Mouse (Mus musculus) Patski (cell line): ENCODE measurements around the gene Ablim1. TPM values are rescaled to one million over a fixed set of nuclear protein-coding genes. Genes with fewer than 3 reads are reported as not detected.

Experiments
- ATAC-seq: fragments of 100-300 bp; one replicate; pipeline ENCODE4 v1.8.0; 2021
- CTCF ChIA-PET: fragments of 350-600 bp; sonication (Branson Sonifier 250); formaldehyde crosslinking; loops from one replicate; lab custom pipeline; 2022; ENCODE audit warnings: inconsistent platforms; lab: Charles Lee
- POLR2A ChIA-PET: fragments of 350-600 bp; sonication (Branson Sonifier 250); formaldehyde crosslinking; loops from one replicate; lab custom pipeline; 2022; ENCODE audit warnings: antibody characterized with exemption, inconsistent platforms; lab: Charles Lee
- DNase-seq: peaks from one replicate; pipeline ENCODE4 v3.0.0-alpha.2; 2011; ENCODE audit warnings: low read depth, low spot score
- H3K27me3 ChIP-seq: fragments of 371-371 bp; one replicate; pipeline ENCODE4 v1.5.1; 2021
- CTCF ChIP-seq: fragments of 100-300 bp; IDR thresholded peaks from one replicate; pipeline ENCODE4 v1.5.1; 2021
- in situ Hi-C: fragments of 300-500 bp; cut with MboI; formaldehyde crosslinking; loops from 3 replicates; pipeline ENCODE4 v1.11.1; 2018; ENCODE audit warnings: low pct_unique_long_range_greater_than_20kb, mixed read lengths
- polyA plus RNA-seq: library from polyadenylated mRNA; unstranded; gene quantifications from one replicate; pipeline ENCODE4 v1.2.3, GENCODE M21; 2021

The Ablim1 gene
- polyA plus RNA-seq, 1 experiment from 2014 or later: 105 TPM

DNA sequence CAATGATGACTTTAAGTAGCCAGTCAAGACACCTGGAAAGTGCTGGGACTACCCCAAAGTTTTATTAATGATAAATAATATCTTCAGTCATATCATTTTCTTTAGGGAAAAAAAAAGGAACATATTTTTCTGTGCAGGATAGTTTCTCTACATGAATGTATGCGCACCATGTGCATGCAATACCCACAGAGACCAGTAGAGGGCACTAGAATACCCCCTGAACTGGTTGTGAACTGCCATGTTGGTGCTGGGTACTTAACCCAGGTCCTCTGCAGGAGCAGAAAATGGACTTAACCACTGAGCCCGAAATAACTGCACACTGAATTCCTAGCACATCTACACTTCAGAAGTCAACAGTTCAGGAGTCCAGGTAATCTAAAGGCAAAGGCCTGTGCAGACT lies 257.2 kb downstream of the Ablim1 start:
- peak; percentile 71 for TF ChIP-seq CTCF
- POLR2A ChIA-PET: no interaction called here
- CTCF ChIA-PET: interaction anchor here (1.9 kb wide), 1 partner anchor 271 kb away, joined by 4 read pairs; no protein-coding TSS in a partner anchor
- ATAC-seq: no peak
- in situ Hi-C loops: loop anchor here (25.0 kb wide), 1 partner anchor 580 kb away; no protein-coding TSS in a partner anchor
- no peaks in the 10 kb centered on the region for H3K27me3 ChIP-seq
- DNase-seq: no peak

DNA sequence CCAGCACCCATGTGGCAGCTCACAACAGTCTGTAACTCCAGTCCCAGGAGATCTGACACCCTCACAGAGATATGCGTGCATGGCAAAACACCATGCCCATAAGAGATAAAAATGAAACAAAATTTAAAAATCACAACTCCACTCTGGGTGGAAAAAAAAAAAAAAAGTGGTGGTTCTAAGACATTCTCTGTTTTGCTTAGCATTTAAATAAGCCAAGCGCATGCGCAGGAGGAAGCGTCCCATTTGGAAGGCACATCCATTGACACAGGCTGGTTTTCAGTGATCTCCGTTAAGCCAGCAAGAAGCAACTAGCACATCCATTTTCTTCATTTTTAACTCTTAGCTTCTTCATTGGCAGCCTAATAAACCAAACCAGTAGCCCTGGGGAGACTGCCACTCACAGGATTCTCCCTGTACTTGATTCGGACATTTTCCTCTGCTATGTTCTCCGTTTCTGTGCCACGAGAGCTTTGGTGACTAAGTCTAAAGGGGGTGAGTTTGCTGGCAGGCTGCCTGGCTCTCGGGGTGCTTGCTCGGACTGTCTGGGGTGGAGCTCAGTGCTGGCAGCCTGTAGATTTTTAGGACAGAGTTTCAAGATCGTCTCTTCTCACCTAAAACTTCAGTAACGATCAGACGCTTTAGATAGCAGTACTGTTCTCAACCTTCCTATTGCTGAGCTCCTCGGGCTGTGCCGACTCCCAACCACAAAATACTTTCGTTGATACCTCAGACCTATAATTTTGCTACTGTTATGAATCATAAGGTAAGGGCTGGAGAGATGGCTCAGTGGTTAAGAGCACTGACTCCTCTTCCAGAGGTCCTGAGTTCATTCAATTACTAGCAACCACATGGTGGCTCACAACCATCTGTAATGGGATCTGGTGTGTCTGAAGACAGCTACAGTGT lies 259.3 kb downstream of the Ablim1 start:
- ATAC-seq (peak; percentile 65), DNase-seq (peak; percentile 68)
- ChIA-PET CTCF (interaction anchor here (0.6 to 1.6 kb wide), 8 partner anchors 10 to 106 kb away, joined by 3 to 5 read pairs (median 3); no protein-coding TSS in a partner anchor), POLR2A (interaction anchor here (0.6 kb wide), 1 partner anchor 35 kb away, joined by 8 read pairs; no protein-coding TSS in a partner anchor)
- in situ Hi-C loops: loop anchor here (25.0 kb wide), 1 partner anchor 582 kb away; no protein-coding TSS in a partner anchor
- TF ChIP-seq CTCF: peak; percentile 21
- no peaks in the 10 kb centered on the region for H3K27me3 ChIP-seq

DNA sequence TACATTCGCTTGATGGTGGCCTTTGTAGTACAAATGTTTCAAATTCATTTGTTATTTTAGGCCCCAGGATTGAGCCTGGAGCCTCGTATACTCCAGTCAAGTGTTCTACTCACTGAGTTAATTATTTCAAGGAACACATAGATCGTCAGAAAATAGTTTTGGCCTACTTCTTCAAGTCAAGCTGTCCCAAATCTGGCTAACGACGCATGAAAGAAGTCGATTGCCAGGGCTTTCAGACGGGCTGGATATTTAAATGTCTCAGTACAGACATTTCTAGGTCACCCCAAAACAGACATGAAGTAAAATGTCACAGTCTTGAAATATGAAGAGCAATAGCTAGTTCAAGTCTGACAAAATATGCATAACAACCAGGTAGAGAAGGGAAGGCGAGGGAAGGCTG lies 261.8 kb downstream of the Ablim1 start:
- no peak for TF ChIP-seq CTCF
- no peaks in the 10 kb centered on the region for H3K27me3 ChIP-seq
- in situ Hi-C loops: loop anchor here (25.0 kb wide), 1 partner anchor 584 kb away; no protein-coding TSS in a partner anchor
- ATAC-seq (no peak), DNase-seq (no peak)
- ChIA-PET POLR2A (interaction anchor here (0.6 kb wide), 1 partner anchor 213 kb away, joined by 3 read pairs; no protein-coding TSS in a partner anchor), CTCF (interaction anchor here (1.0 to 1.5 kb wide), 2 partner anchors 13 to 20 kb away, joined by 3 to 4 read pairs; no protein-coding TSS in a partner anchor)

DNA sequence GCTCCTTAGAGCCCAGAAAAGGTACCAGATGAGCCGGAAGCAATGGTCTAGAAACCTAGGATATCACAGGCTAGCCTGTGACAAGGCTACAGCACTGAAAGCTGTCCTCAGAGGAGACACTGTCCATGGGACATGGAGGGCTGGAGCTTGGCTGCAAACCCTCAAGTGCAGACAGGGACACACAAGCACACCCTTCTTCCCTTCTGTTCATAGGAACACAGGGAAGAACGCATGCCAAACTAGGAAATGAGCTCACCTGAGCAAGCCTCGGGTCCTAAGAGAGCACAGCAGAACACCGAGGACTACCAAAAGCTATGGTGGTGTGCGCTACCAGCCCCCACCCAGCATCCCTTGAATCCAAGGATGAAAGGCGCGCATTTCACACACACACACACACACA lies 262.7 kb downstream of the Ablim1 start:
- POLR2A ChIA-PET: interaction anchor here (0.9 kb wide), 1 partner anchor 35 kb away, joined by 3 read pairs; no protein-coding TSS in a partner anchor
- no peaks in the 10 kb centered on the region for H3K27me3 ChIP-seq
- DNase-seq: no peak
- no peak for TF ChIP-seq CTCF
- in situ Hi-C loops: loop anchor here (25.0 kb wide), 1 partner anchor 585 kb away; no protein-coding TSS in a partner anchor
- no peak for ATAC-seq
- CTCF ChIA-PET: interaction anchor here (1.2 to 1.5 kb wide), 3 partner anchors 12 to 17 kb away, joined by 4 to 5 read pairs (median 4); no protein-coding TSS in a partner anchor

DNA sequence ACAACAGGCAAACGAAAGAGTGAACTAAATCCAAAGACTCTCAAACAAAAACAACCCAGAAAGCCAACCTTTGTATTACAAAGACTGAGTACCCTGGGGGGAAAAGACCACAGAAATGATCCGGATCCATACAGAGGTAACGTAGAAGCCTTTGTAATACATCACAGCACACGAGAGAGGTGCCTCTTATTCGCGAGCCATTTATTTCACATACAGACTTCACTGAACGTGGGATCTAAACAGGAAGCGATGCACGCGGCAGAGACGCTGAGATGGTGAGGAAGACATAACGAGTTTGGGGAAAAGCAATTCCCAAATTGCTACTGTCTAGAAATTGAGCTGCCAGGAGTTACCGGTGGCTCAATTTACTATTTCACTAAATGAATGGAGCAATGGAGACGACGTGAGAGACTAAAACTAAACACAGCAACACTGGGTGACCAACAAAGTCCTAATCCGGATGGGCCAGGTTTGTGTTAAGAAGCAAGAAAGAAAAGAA lies 265.1 kb downstream of the Ablim1 start:
- in situ Hi-C loops: loop anchor here (25.0 kb wide), 1 partner anchor 588 kb away; no protein-coding TSS in a partner anchor
- CTCF ChIA-PET: no interaction called here
- TF ChIP-seq CTCF: no peak
- DNase-seq (no peak), ATAC-seq (no peak)
- POLR2A ChIA-PET: interaction anchor here (0.6 to 1.5 kb wide), 2 partner anchors 65 to 205 kb away, joined by 3 read pairs; no protein-coding TSS in a partner anchor
- no peaks in the 10 kb centered on the region for H3K27me3 ChIP-seq

DNA sequence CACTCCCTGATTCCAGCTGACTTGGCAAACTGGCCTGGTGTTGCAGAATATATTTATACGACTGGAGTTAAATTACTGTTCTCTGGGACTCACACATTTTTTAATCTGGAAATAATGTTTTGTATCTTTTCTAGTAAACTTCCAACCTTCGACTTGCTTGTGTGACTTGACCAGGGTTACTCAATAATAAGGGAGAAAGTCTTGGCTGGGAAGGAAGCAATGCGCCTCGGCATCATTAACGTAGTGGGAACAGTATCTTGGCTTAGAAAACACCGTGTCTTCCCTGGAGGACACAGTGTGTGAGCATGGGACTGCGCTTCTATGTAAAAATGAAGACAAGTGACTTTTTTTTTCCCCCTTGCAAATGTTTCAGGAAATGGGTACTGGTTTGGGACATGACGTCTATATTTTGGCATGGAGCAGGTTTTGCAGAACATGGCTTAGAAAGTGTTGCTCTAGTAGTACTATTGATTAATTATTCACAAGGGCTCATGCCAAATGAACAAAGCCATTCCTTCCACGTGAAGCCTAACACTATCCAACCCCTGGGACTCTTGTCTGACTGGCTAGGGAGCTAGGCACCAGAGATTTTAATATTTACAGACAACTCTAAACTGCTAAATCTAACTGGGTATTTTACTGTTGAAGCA lies 266.9 kb downstream of the Ablim1 start:
- DNase-seq: no peak
- ATAC-seq: no peak
- H3K27me3 ChIP-seq: no peaks in the 10 kb centered on the region
- ChIA-PET POLR2A (no interaction called here), CTCF (interaction anchor here (1.0 to 1.3 kb wide), 2 partner anchors 8 to 128 kb away, joined by 3 read pairs; no protein-coding TSS in a partner anchor)
- in situ Hi-C loops: no loop called here
- no peak for TF ChIP-seq CTCF

DNA sequence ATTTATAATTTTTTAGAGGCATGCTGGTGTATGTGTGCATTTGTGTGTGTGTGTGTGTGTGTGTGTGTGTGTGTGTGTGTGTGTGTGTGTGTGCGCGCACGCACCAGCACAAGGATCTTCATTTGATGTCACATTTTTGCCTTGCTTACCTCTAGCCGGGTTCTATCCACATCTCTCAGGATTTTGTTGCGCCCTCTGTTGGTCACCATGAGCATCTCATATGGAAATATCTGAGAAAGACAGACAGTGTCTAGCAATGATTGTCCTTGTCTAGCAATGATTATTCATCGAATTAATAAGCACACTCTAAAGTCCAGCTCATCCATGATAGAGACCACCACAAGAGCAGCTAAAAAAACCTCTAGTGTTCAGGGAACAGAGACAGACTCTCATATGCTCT lies 275.5 kb downstream of the Ablim1 start:
- in situ Hi-C loops: loop anchor here (5.0 kb wide), 1 partner anchor 227 kb away; no protein-coding TSS in a partner anchor
- no peaks in the 10 kb centered on the region for H3K27me3 ChIP-seq
- ATAC-seq (no peak), DNase-seq (no peak)
- ChIA-PET POLR2A (no interaction called here), CTCF (interaction anchor here (0.7 to 1.5 kb wide), 6 partner anchors 9 to 320 kb away, joined by 3 to 4 read pairs (median 3); no protein-coding TSS in a partner anchor)
- peak; percentile 76 for TF ChIP-seq CTCF

DNA sequence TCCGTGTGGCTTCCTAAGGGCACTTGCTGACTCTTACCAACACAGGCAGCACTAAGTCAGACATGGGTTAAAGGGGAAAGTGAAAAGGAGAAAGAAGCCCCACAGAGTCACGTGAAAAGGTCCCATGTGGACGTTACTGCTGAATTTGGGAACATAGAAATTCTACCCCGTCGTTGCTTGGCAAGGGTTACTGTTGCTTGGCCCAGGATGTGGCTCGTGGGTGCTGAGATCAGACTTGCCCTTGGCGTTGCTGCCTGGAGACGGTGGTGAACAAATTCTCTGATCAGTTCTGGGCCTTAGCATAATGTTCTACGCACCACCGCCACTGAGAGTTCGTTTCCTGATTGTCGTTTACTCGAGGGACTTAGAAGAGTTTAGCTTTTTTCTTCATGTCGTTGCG lies 277.9 kb downstream of the Ablim1 start:
- H3K27me3 ChIP-seq: no peaks in the 10 kb centered on the region
- in situ Hi-C loops: loop anchor here (5.0 kb wide), 1 partner anchor 225 kb away; no protein-coding TSS in a partner anchor
- ChIA-PET POLR2A (no interaction called here), CTCF (no interaction called here)
- ATAC-seq: no peak
- TF ChIP-seq CTCF: no peak
- no peak for DNase-seq

DNA sequence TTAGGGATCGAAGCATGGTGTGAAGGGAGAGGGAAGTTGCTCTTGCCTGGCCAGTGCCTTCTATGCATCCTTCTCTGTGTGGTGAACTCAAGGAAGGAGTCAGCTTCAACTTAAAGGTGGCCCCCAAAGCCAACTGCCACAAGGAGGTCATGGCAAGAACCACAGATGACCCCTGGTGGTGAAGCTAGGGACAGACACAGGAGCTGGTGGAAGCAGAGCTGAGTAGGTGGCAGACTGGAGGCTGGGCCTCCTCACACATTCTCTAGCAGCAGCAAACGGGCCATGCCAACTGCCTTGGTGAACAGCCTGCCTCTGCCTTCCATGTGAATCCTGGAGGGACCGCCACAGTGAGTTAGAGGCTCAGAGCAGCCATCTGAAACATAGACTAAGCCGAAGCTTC lies 283.1 kb downstream of the Ablim1 start:
- ChIA-PET CTCF (interaction anchor here (1.1 to 2.3 kb wide), 16 partner anchors 9 to 116 kb away, joined by 3 to 8 read pairs (median 4); no protein-coding TSS in a partner anchor), POLR2A (interaction anchor here (1.3 to 1.5 kb wide), 2 partner anchors 18 to 24 kb away, joined by 3 to 5 read pairs; no protein-coding TSS in a partner anchor)
- DNase-seq: no peak
- in situ Hi-C loops: no loop called here
- peak; percentile 88 for TF ChIP-seq CTCF
- no peak for ATAC-seq
- H3K27me3 ChIP-seq: no peaks in the 10 kb centered on the region
